Mouse (Mus musculus): ENCODE measurements around the gene Itga11. TPM values are rescaled to one million over a fixed set of nuclear protein-coding genes. Genes with fewer than 3 reads are reported as not detected.
"Not testable (repeated sequence)": the region's sequence is repeated elsewhere in the genome, so short reads cannot be mapped to it uniquely, and the experiment has no call there.

Itga11 gene
- total and polyA plus RNA-seq, 3 experiments = 0.04 to 0.31 (median 0.04) TPM

DNA sequence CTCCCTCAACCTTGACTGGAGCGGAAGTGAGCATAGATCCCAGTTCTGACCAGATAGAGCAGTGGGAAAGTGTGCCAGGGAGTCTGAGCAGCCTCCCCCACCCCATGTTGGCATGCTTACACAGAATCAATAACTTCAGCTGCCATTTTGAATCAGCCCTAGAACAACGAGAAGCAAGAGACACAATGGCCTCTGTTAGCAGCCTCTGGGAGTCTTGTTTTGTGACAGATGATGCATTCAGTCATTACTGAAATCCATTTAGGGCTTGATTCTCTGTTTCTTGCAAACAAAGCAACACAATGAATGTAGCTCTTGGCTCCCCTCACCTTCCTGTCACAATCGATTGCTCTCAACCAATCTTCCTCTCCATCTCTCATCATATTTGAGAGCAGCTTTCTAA, 19.6 kb upstream of the Itga11 start:
- Histone ChIP-seq H3K4me1 (ENCODE audit: control insufficient read depth in 1 of 2, insufficient read depth in 2 of 2) (no peaks in the 10 kb centered on the region), H3K4me3 (replicated peaks in 1 of 3; ENCODE audit: low read depth in 2 of 3, low read length in 2 of 3, poor library complexity in 1 of 3) (no peak overlapping the region), H3K36me3 (replicated peaks in 1 of 2; ENCODE audit: control insufficient read depth in 1 of 2, insufficient read depth in 1 of 2, low read length in 1 of 2) (no peaks in the 10 kb centered on the region), H3K4me2 (ENCODE audit: insufficient read depth, low read depth, poor library complexity, severe bottlenecking) (no peak overlapping the region), H3K9me3 (replicated peaks; ENCODE audit: low read length) (no peaks in the 10 kb centered on the region), H3K27ac (ENCODE audit: insufficient read depth, low read depth) (no peak overlapping the region), H3K27me3 (replicated peaks) (peaks cover 3% of the 10 kb centered on the region), H3K9ac (ENCODE audit: insufficient read depth, low read depth) (no peak overlapping the region), H3K79me2 (replicated peaks; ENCODE audit: control insufficient read depth, extremely low read depth, insufficient read depth, poor library complexity, severe bottlenecking) (no peaks in the 10 kb centered on the region)
- TF ChIP-seq MAZ (IDR thresholded peaks at IDR 0.05; ENCODE audit: low read depth, low read length) (no peak), IRF4 (IDR thresholded peaks at IDR 0.05; ENCODE audit: low read depth, low read length) (no peak), CHD2 (IDR thresholded peaks at IDR 0.05; ENCODE audit: low read length) (no peak), NRF1 (IDR thresholded peaks at IDR 0.05; ENCODE audit: low read depth, low read length) (no peak), MXI1 (IDR thresholded peaks at IDR 0.05; ENCODE audit: low read depth, low read length) (no peak), RCOR1 (conservative IDR thresholded peaks at IDR 0.05; ENCODE audit: low read depth, low read length) (no peak), MYC (IDR thresholded peaks at IDR 0.05; ENCODE audit: low read depth, low read length) (no peak), BHLHE40 (IDR thresholded peaks at IDR 0.05; ENCODE audit: low read depth, low read length) (no peak), ETS1 (conservative IDR thresholded peaks at IDR 0.05; ENCODE audit: low read depth, low read length) (no peak), SIN3A (IDR thresholded peaks at IDR 0.05; ENCODE audit: low read length) (no peak), MEF2A (IDR thresholded peaks at IDR 0.05; ENCODE audit: borderline replicate concordance, low read depth, low read length) (no peak), RAD21 (IDR thresholded peaks at IDR 0.05; ENCODE audit: low read depth, low read length) (no peak), JUND (conservative IDR thresholded peaks at IDR 0.05; ENCODE audit: low read depth, low read length) (no peak)
- dilution Hi-C loops (cut with MboI; ENCODE audit: extremely low pct_ligation_motif_present, extremely low pct_unique_long_range_greater_than_20kb, low sequenced_read_pairs) (no loop called here), in situ Hi-C loops (cut with MboI; ENCODE audit: low pct_ligation_motif_present, low pct_unique_long_range_greater_than_20kb, low sequenced_read_pairs) (no loop called here)
- no peak for DNase-seq (ENCODE audit: extremely low read depth)

- H3K36me3 ChIP-seq (replicated peaks in 1 of 2; ENCODE audit: control insufficient read depth in 1 of 2, insufficient read depth in 1 of 2, low read length in 1 of 2) = no peaks in the 10 kb centered on the region
- no peaks in the 10 kb centered on the region for H3K4me1 ChIP-seq (ENCODE audit: control insufficient read depth in 1 of 2, insufficient read depth in 2 of 2)
- H3K27ac ChIP-seq (ENCODE audit: insufficient read depth, low read depth) = no peak overlapping the region
- H3K4me2 ChIP-seq (ENCODE audit: insufficient read depth, low read depth, poor library complexity, severe bottlenecking) = no peak overlapping the region
- H3K9me3 ChIP-seq (replicated peaks; ENCODE audit: low read length) = no peaks in the 10 kb centered on the region
- H3K9ac ChIP-seq (ENCODE audit: insufficient read depth, low read depth) = no peak overlapping the region
- no peaks in the 10 kb centered on the region for H3K79me2 ChIP-seq (replicated peaks; ENCODE audit: control insufficient read depth, extremely low read depth, insufficient read depth, poor library complexity, severe bottlenecking)
- DNase-seq (ENCODE audit: extremely low read depth) = no peak
- dilution Hi-C loops (cut with MboI; ENCODE audit: extremely low pct_ligation_motif_present, extremely low pct_unique_long_range_greater_than_20kb, low sequenced_read_pairs) = no loop called here
- in situ Hi-C loops (cut with MboI; ENCODE audit: low pct_ligation_motif_present, low pct_unique_long_range_greater_than_20kb, low sequenced_read_pairs) = no loop called here
- peaks cover 3% of the 10 kb centered on the region for H3K27me3 ChIP-seq (replicated peaks)
- TF ChIP-seq MAZ (IDR thresholded peaks at IDR 0.05; ENCODE audit: low read depth, low read length) = no peak
- no peak for TF ChIP-seq MAX (IDR thresholded peaks at IDR 0.05; ENCODE audit: low read length)
- no peak for TF ChIP-seq BHLHE40 (IDR thresholded peaks at IDR 0.05; ENCODE audit: low read depth, low read length)
- no peak for TF ChIP-seq JUND (conservative IDR thresholded peaks at IDR 0.05; ENCODE audit: low read depth, low read length)
- no peak for TF ChIP-seq NELFE (IDR thresholded peaks at IDR 0.05; ENCODE audit: low read depth, low read length)
- TF ChIP-seq CHD1 (IDR thresholded peaks at IDR 0.05; ENCODE audit: low read depth, low read length) = no peak
- TF ChIP-seq CHD2 (IDR thresholded peaks at IDR 0.05; ENCODE audit: low read length) = no peak
- TF ChIP-seq TBP (conservative IDR thresholded peaks at IDR 0.05; ENCODE audit: low read depth, low read length) = no peak
- TF ChIP-seq USF2 (conservative IDR thresholded peaks at IDR 0.05; ENCODE audit: low read depth, low read length) = no peak
- no peak for TF ChIP-seq SMC3 (IDR thresholded peaks at IDR 0.05; ENCODE audit: low read depth, low read length)
- no peak for TF ChIP-seq TCF12 (IDR thresholded peaks at IDR 0.05; ENCODE audit: low read depth, low read length)
- no peak for TF ChIP-seq IRF4 (IDR thresholded peaks at IDR 0.05; ENCODE audit: low read depth, low read length)
- H3K4me3 ChIP-seq (replicated peaks in 1 of 3; ENCODE audit: low read depth in 2 of 3, low read length in 2 of 3, poor library complexity in 1 of 3) = no peak overlapping the region
Measured at GRCm38 (mm10) chr9:62659026-62659425, 18.6 kb upstream of the Itga11 start.

DNA sequence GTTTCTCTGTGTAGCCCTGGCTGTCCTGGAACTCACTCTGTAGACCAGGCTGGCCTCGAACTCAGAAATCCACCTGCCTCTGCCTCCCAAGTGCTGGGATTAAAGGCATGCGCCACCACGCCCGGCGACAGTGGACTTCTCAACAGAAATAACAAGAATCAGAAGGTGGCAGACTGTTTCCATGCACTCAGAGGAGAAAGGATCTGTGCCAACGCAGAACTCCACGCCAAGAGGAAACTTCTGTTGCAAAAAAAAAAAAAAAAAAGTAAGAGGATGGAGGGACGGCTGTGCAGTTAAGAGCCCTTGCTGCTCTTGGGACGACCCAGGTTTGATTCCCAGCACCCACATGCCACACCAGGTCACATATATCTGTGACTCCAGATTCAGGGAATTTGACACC, 16.7 kb upstream of the Itga11 start:
- H3K27ac ChIP-seq (ENCODE audit: insufficient read depth, low read depth); H3K36me3 ChIP-seq (replicated peaks in 1 of 2; ENCODE audit: control insufficient read depth in 1 of 2, insufficient read depth in 1 of 2, low read length in 1 of 2); DNase-seq (ENCODE audit: extremely low read depth); in situ Hi-C loops (cut with MboI; ENCODE audit: low pct_ligation_motif_present, low pct_unique_long_range_greater_than_20kb, low sequenced_read_pairs); H3K79me2 ChIP-seq (replicated peaks; ENCODE audit: control insufficient read depth, extremely low read depth, insufficient read depth, poor library complexity, severe bottlenecking); H3K9ac ChIP-seq (ENCODE audit: insufficient read depth, low read depth); H3K4me2 ChIP-seq (ENCODE audit: insufficient read depth, low read depth, poor library complexity, severe bottlenecking); H3K9me3 ChIP-seq (replicated peaks; ENCODE audit: low read length); H3K4me3 ChIP-seq (replicated peaks in 1 of 3; ENCODE audit: low read depth in 2 of 3, low read length in 2 of 3, poor library complexity in 1 of 3); dilution Hi-C loops (cut with MboI; ENCODE audit: extremely low pct_ligation_motif_present, extremely low pct_unique_long_range_greater_than_20kb, low sequenced_read_pairs); H3K27me3 ChIP-seq (replicated peaks); H3K4me1 ChIP-seq (ENCODE audit: control insufficient read depth in 1 of 2, insufficient read depth in 2 of 2): not testable (repeated sequence)

All from CH12.LX (cell line).